Mouse (Mus musculus) erythroblast, adult 5-6 weeks (primary cell): ENCODE data around the gene Rbmy. TPM values are rescaled to one million over a fixed set of nuclear protein-coding genes. Genes with fewer than 3 reads are reported as not detected.
"Not testable (repeated sequence)": the region's sequence is repeated elsewhere in the genome, so short reads cannot be mapped to it uniquely, and the experiment has no call there.

Experiments
- ATAC-seq: replicated peaks from 2 replicates; pipeline ENCODE4 v1.8.0; 2016; ENCODE audit warnings: moderate number of reproducible peaks, mild to moderate bottlenecking, moderate TSS enrichment, inconsistent platforms; ENCODE audit not compliant: poor library complexity, low FRiP score, severe bottlenecking
- total RNA-seq, 2 experiments: library from RNA; stranded (forward) in 1 of 2; stranded (reverse) in 1 of 2; fragments of 150-400 nt in 1 of 2; fragments of 200-764, 138-1000 nt in 1 of 2; gene quantifications; 2 replicates each; pipeline versions ENCODE4 v1.2.3 to v1.2.4; 2015 to 2017; ENCODE audit warnings: low replicate concordance in 2 of 2

The Rbmy gene
- total RNA-seq (2015; ENCODE audit: low replicate concordance) (not detected in 2 replicates), total RNA-seq (2017; ENCODE audit: low replicate concordance) (not detected in 2 replicates)

DNA sequence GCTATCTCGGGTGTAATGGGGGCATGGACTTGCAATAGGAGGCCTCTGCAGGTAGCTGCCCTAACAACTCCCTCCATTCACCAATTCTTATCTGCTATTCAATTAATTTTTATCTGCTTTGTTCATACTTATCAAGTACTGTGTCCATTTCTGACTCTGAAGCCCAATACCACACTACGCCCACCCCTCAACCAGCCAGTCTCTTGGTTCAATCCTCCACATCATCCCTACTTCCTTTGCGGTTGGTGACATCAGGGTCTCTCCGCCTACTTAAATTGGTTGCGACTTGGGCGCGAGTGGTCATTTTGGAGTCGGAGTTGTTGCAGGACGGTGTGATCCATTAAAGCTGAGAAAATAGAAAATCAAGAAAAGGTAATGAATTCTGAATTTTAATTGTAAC lies at the start of gene Rbmy, which contains the start of gene Gm10256:
Rbmy (plus strand) TSS at position 301 of the 400 bp plus-strand sequence.
Gm10256 (plus strand) TSS at position 320 of the 400 bp plus-strand sequence.
- ATAC-seq, result not testable (repeated sequence)

DNA sequence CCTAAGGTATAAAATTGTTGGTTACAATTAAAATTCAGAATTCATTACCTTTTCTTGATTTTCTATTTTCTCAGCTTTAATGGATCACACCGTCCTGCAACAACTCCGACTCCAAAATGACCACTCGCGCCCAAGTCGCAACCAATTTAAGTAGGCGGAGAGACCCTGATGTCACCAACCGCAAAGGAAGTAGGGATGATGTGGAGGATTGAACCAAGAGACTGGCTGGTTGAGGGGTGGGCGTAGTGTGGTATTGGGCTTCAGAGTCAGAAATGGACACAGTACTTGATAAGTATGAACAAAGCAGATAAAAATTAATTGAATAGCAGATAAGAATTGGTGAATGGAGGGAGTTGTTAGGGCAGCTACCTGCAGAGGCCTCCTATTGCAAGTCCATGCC lies 34.4 kb upstream of the Rbmy start, which contains the start of gene Gm4064:
Gm4064 (minus strand) TSS at position 101 of the 400 bp plus-strand sequence.
- not testable (repeated sequence) for ATAC-seq

Other genes starting within 250 kb of the Rbmy start
- gene H2al2c, start 231.6 kb upstream of the Rbmy start, total RNA-seq (2015; ENCODE audit: low replicate concordance), result not detected in 2 replicates
- gene H2al2c, start 231.6 kb upstream of the Rbmy start, total RNA-seq (2017; ENCODE audit: low replicate concordance), result not detected in 2 replicates
- not detected in 2 replicates for gene Sry, start 167.0 kb upstream of the Rbmy start, total RNA-seq (2015; ENCODE audit: low replicate concordance)
- not detected in 2 replicates for gene Sry, start 167.0 kb upstream of the Rbmy start, total RNA-seq (2017; ENCODE audit: low replicate concordance)
- gene H2al2b, start 110.0 kb upstream of the Rbmy start, total RNA-seq (2015; ENCODE audit: low replicate concordance), result not detected in 2 replicates
- not detected in 2 replicates for gene H2al2b, start 110.0 kb upstream of the Rbmy start, total RNA-seq (2017; ENCODE audit: low replicate concordance)
- gene Gm4064, start 34.5 kb upstream of the Rbmy start, total RNA-seq (2015; ENCODE audit: low replicate concordance), result not detected in 2 replicates
- gene Gm4064, start 34.5 kb upstream of the Rbmy start, total RNA-seq (2017; ENCODE audit: low replicate concordance), result not detected in 2 replicates
- gene Gm10256, start within 50 bp of the Rbmy start, total RNA-seq (2015; ENCODE audit: low replicate concordance), result not detected in 2 replicates
- not detected in 2 replicates for gene Gm10256, start within 50 bp of the Rbmy start, total RNA-seq (2017; ENCODE audit: low replicate concordance)
- gene Gm10352, start 70.3 kb downstream of the Rbmy start, total RNA-seq (2015; ENCODE audit: low replicate concordance), result not detected in 2 replicates
- gene Gm10352, start 70.3 kb downstream of the Rbmy start, total RNA-seq (2017; ENCODE audit: low replicate concordance), result not detected in 2 replicates
- not detected in 2 replicates for gene Gm29289, start 101.9 kb downstream of the Rbmy start, total RNA-seq (2015; ENCODE audit: low replicate concordance)
- not detected in 2 replicates for gene Gm29289, start 101.9 kb downstream of the Rbmy start, total RNA-seq (2017; ENCODE audit: low replicate concordance)